1 mouse cellular context compared by ENCODE assay signal in the genomic region with DNA sequence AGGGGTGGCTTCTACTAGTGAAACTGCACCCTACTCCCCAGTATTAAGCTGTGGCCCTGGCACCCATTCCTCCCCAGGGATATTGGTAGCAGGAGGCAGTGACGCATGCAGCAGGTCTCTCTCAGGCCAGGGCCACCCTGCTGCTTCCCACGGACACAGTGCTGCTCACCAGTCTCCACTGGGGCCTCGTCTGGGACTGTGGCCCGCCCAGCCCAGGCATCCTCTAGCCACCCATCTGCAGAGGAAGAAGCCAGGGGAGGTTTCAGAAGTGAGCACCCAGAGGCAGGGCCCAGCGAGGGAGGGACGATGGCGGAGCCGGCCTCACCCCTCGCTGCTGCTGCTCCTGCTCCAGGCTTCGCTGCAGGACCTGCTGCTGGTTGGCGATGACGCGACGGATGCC.
TF ChIP-seq lines count a peak whose summit lies in the region.

No protein-coding gene starts in this region.

TF ChIP-seq in myocyte, 11 proteins besides CTCF, POLR2A, EP300 and RAD21:
- no peak for TF ChIP-seq CEBPB (IDR thresholded peaks at IDR 0.05; ENCODE audit: insufficient read depth, poor library complexity, severe bottlenecking)
- TF ChIP-seq REST (IDR thresholded peaks at IDR 0.05; ENCODE audit: insufficient read depth, insufficient read length): no peak
- no peak for TF ChIP-seq USF1 (IDR thresholded peaks at IDR 0.05; ENCODE audit: low read depth)
- TF ChIP-seq TCF3 (IDR thresholded peaks at IDR 0.05; ENCODE audit: insufficient read length, low read depth): no peak
